In genomic region chr7:120050447-120050846, GRCm38 (mm10) we compare ENCODE assay signal across 25 mouse cellular contexts. TPM values are rescaled to one million over a fixed set of nuclear protein-coding genes. Genes with fewer than 3 reads are reported as not detected.
"Had no signal": no experiment of that assay in that cellular context is flagged by ENCODE, and none has a peak within 500 bp of the region (broad histone marks: within the 10 kb centered on the region; RNA-seq: fewer than 3 reads in every experiment).

No protein-coding gene starts in this region.

- H3K9ac ChIP-seq: limb, embryonic 13.5 days; liver, embryonic 12.5 days; liver, embryonic 15.5 days; lung, embryonic 15.5 days; midbrain, embryonic 13.5 days; neural tube, embryonic 13.5 days had no signal

- H3K36me3 ChIP-seq: limb, embryonic 10.5 days; limb, embryonic 13.5 days; liver, embryonic 12.5 days; liver, embryonic 15.5 days; lung, embryonic 15.5 days; midbrain, embryonic 10.5 days; midbrain, embryonic 13.5 days; neural tube, embryonic 13.5 days had no signal

- H3K4me3 ChIP-seq: layer of hippocampus, adult 2 months; limb, embryonic 10.5 days; limb, embryonic 13.5 days; liver, embryonic 12.5 days; liver, embryonic 15.5 days; lung, embryonic 15.5 days; megakaryocyte, embryonic 14.5 days; midbrain, embryonic 10.5 days; midbrain, embryonic 13.5 days; myocyte; neural tube, embryonic 13.5 days had no signal

- DNase-seq: kidney, postnatal 25 days; layer of hippocampus, adult 9-11 months; liver; lung, adult 18-20 months; lung, postnatal 10 days; lung, postnatal 36 days; thymus, adult 2 months; thymus, postnatal 14 days; thymus, postnatal 4 days had no signal

- H3K9me3 ChIP-seq: limb, embryonic 10.5 days; limb, embryonic 13.5 days; liver, embryonic 12.5 days; liver, embryonic 15.5 days; lung, embryonic 15.5 days; megakaryocyte, embryonic 14.5 days; midbrain, embryonic 10.5 days; midbrain, embryonic 13.5 days; neural tube, embryonic 13.5 days had no signal

- H3K4me1 ChIP-seq: limb, embryonic 10.5 days; limb, embryonic 13.5 days; liver, embryonic 12.5 days; liver, embryonic 15.5 days; lung, embryonic 15.5 days; megakaryocyte, embryonic 14.5 days; midbrain, embryonic 10.5 days; midbrain, embryonic 13.5 days; neural tube, embryonic 13.5 days had no signal

- H3K27me3 ChIP-seq: limb, embryonic 13.5 days; liver, embryonic 12.5 days; liver, embryonic 15.5 days; lung, embryonic 15.5 days; megakaryocyte, embryonic 14.5 days; midbrain, embryonic 13.5 days; neural tube, embryonic 13.5 days had no signal

- H3K27ac ChIP-seq: kidney, postnatal 0 days; layer of hippocampus, adult 2 months; limb, embryonic 10.5 days; limb, embryonic 13.5 days; liver, embryonic 12.5 days; liver, embryonic 15.5 days; lung, embryonic 15.5 days; midbrain, embryonic 10.5 days; midbrain, embryonic 13.5 days; neural tube, embryonic 13.5 days; stomach, postnatal 0 days had no signal

- H3K4me2 ChIP-seq: limb, embryonic 13.5 days; liver, embryonic 12.5 days; liver, embryonic 15.5 days; lung, embryonic 15.5 days; midbrain, embryonic 13.5 days; neural tube, embryonic 13.5 days had no signal

- ATAC-seq: liver, embryonic 12.5 days; midbrain, embryonic 13.5 days; midbrain, embryonic 16.5 days had no signal

RNA-seq across cellular contexts. Expression of gene Dnah3, which starts 44.6 kb away (rescaled TPM):
- total RNA-seq: monocyte, adult 5-6 weeks; neutrophil, adult 5-6 weeks had no signal
- polyA plus RNA-seq: limb, embryonic 10.5 days; limb, embryonic 13.5 days; liver, embryonic 12.5 days; liver, embryonic 15.5 days; midbrain, embryonic 10.5 days; neural tube, embryonic 13.5 days had no signal
